Mouse (Mus musculus) urinary bladder, adult 18-20 months (tissue): ENCODE results near the gene Hyal3.

Source experiments
- DNase-seq, 2 experiments: peaks; one replicate each; pipeline ENCODE4 v3.0.0; 2022; ENCODE audit warnings: low spot score in 2 of 2, mixed read lengths in 2 of 2

The Hyal3 gene

DNA sequence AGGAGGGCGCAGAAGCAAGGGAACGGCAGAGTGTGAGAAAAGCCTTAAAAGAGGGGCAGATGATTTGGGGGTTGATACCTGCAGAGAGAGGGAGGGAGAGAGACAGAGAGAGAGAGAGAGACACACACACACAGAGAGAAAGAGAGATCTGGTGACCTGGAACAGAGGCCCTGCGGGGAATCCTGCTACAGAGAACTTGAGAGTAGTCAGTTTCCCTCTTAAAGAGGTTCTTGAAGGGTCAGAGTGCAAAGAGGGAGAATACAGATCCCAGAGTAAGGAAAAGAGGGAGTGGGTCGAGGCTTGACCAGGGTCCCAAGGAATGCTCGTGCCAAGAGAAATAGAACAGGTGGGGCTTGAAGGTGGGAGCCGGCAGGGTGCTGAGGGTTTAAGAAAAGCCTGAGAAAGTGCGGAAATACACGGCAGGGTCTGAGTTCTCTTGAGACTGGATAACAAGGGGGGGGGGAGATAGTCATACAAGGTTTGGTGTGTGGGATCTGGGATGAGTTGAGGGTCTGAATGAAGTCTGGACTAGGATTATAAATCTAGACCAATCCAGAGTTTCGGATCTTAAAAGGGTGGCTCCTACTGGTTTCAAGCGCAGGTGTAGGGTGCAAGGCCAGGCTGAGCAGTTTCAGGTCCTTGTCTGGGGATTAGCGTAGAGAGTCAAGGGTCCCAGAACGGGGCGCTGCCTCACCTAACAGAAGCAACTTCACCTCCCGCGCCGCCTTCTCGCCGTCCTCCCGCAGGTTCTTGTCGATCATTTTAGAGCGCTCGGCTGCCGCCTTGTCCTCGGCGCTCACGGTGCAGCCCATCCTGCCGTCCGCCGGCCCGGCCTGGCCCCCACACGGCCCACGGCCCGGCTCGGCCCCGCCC is 54.0 kb downstream of the Hyal3 start:
- DNase-seq = no peak

DNA sequence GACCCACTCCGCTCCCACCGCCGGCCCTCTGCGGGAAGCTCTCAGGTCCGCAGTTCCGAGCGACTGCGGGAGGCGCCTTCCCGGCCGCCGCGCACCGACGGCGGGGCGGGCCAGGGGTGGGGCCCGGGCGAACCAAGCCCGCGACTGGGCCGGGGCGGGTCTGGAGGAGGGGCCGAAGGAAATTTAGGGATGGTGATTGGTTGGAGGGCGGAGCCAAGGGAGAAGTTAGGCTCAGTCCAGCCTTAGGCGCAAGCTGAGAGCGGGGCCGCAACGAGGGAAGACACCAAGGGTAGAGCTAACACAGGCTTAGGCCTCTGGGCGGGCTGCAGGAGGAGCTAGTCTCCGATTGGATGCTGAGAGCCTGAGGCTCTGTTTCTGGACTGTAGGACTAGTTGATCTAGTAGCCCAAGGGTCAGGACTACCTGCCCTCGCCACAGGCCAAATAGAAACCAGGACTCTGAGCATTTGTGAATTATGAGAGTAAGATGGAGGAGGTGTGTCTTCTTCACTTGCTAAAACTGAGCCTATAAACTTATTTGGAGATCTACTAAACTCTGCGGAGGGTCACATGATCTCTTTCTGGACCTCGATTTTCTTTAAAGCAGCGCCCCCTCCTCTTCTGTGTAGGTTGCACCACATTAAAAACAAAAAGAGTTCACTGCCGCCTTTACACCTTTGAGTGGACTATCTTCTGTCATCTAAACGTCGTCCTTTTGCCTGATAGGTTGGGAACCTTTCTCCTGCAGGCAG is 54.8 kb downstream of the Hyal3 start, which contains the start of gene Gnai2:
Gene Gnai2, minus strand, starts transcription at position 89 of the 750 bp plus-strand sequence.
- peak; percentile 92 to 97 for DNase-seq
